Mouse (Mus musculus) C2C12 (cell line): ENCODE measurements around the gene Sh3pxd2a. TPM values are rescaled to one million over a fixed set of nuclear protein-coding genes. Genes with fewer than 3 reads are reported as not detected.

Experiments used
- H3K27me3 ChIP-seq: one replicate; pipeline ENCODE4 v1.6.1; 2011; ENCODE audit not compliant: control insufficient read depth, insufficient read depth, insufficient read length
- H3K36me3 ChIP-seq: one replicate; pipeline ENCODE4 v1.6.1; 2011; ENCODE audit not compliant: control insufficient read depth, insufficient read depth
- H3K4me3 ChIP-seq: one replicate; pipeline ENCODE4 v1.5.1; 2011; ENCODE audit warnings: mild to moderate bottlenecking, control low read depth; ENCODE audit not compliant: poor library complexity, insufficient read depth, severe bottlenecking
- H3K79me2 ChIP-seq: one replicate; pipeline ENCODE4 v1.6.1; 2011; ENCODE audit not compliant: control insufficient read depth, insufficient read depth
- H3K79me3 ChIP-seq: one replicate; pipeline ENCODE4 v1.6.1; 2011; ENCODE audit warnings: low read depth, control low read depth
- H3ac ChIP-seq: one replicate; pipeline ENCODE3; 2011; ENCODE audit warnings: low read depth; ENCODE audit not compliant: control insufficient read depth, insufficient read length
- CEBPB ChIP-seq: IDR thresholded peaks from one replicate; pipeline ENCODE4 v1.6.1; 2011; ENCODE audit warnings: low read depth, mild to moderate bottlenecking, control low read depth, moderate library complexity
- CTCF ChIP-seq: IDR thresholded peaks from one replicate; pipeline ENCODE4 v1.5.1; 2011; ENCODE audit not compliant: control insufficient read depth, insufficient read depth, insufficient read length
- FOSL1 ChIP-seq: IDR thresholded peaks from one replicate; pipeline ENCODE4 v1.8.0; 2011; ENCODE audit warnings: mild to moderate bottlenecking, low read length; ENCODE audit not compliant: poor library complexity, insufficient read depth, severe bottlenecking
- MAX ChIP-seq: IDR thresholded peaks from one replicate; pipeline ENCODE4 v1.6.1; 2011; ENCODE audit warnings: mild to moderate bottlenecking, control low read depth
- MYOD1 ChIP-seq: IDR thresholded peaks from one replicate; pipeline ENCODE4 v1.6.1; 2011; ENCODE audit warnings: low read depth; ENCODE audit not compliant: control insufficient read depth, insufficient read length
- MYOG ChIP-seq: IDR thresholded peaks from one replicate; pipeline ENCODE4 v1.6.1; 2011; ENCODE audit not compliant: control insufficient read depth, insufficient read length; ENCODE audit errors: extremely low read depth
- USF1 ChIP-seq: IDR thresholded peaks from one replicate; pipeline ENCODE4 v1.6.1; 2011; ENCODE audit warnings: low read depth, mild to moderate bottlenecking, control low read depth, moderate library complexity
- polyA plus RNA-seq: library from polyadenylated mRNA; unstranded; fragments of >200 nt; fragmentation: generic; extraction: Trizol; gene quantifications from one replicate; pipeline ENCODE4 v1.2.1, GENCODE M21; 2012; ENCODE audit warnings: missing spikeins

The Sh3pxd2a gene
- polyA plus RNA-seq, 1 experiment: 22.2 TPM

- peaks cover 16% of the 10 kb centered on the region for H3K79me3 ChIP-seq
- H3K27me3 ChIP-seq: no peaks in the 10 kb centered on the region
- no peak overlapping the region for H3K4me3 ChIP-seq
- peaks cover 30% of the 10 kb centered on the region for H3K79me2 ChIP-seq
- H3ac ChIP-seq: no peak overlapping the region
- no peak for TF ChIP-seq CTCF
- TF ChIP-seq CEBPB: no peak
- no peaks in the 10 kb centered on the region for H3K36me3 ChIP-seq
These were observed 11.5 kb downstream of the Sh3pxd2a start for GRCm38 (mm10) chr19:47452682-47453081.

- Histone ChIP-seq H3ac (no peak overlapping the region), H3K79me2 (peaks cover 26% of the 10 kb centered on the region), H3K36me3 (no peaks in the 10 kb centered on the region), H3K4me3 (no peak overlapping the region), H3K27me3 (no peaks in the 10 kb centered on the region), H3K79me3 (peaks cover 14% of the 10 kb centered on the region)
- TF ChIP-seq CTCF: no peak
- TF ChIP-seq MYOD1: no peak
- no peak for TF ChIP-seq CEBPB
- no peak for TF ChIP-seq MYOG
- TF ChIP-seq USF1: no peak
- no peak for TF ChIP-seq FOSL1
- no peak for TF ChIP-seq MAX
These were observed 12.0 kb downstream of the Sh3pxd2a start for GRCm38 (mm10) chr19:47452211-47452610.

GRCm38 (mm10) chr19:47451476-47452113 lies 12.6 kb downstream of the Sh3pxd2a start:
- Histone ChIP-seq H3K79me2 (peaks cover 26% of the 10 kb centered on the region), H3K4me3 (no peak overlapping the region), H3K79me3 (peaks cover 10% of the 10 kb centered on the region), H3K36me3 (no peaks in the 10 kb centered on the region), H3ac (no peak overlapping the region), H3K27me3 (no peaks in the 10 kb centered on the region)
- no peak for TF ChIP-seq FOSL1
- TF ChIP-seq USF1: no peak
- TF ChIP-seq MYOD1: no peak
- TF ChIP-seq CEBPB: no peak
- no peak for TF ChIP-seq CTCF
- TF ChIP-seq MAX: no peak
- no peak for TF ChIP-seq MYOG

GRCm38 (mm10) chr19:47450261-47451137 lies 13.7 kb downstream of the Sh3pxd2a start:
- peaks cover 5% of the 10 kb centered on the region for H3K79me3 ChIP-seq
- no peaks in the 10 kb centered on the region for H3K36me3 ChIP-seq
- TF ChIP-seq MAX: no peak
- TF ChIP-seq MYOD1: peak; percentile 44
- H3K4me3 ChIP-seq: no peak overlapping the region
- no peak overlapping the region for H3ac ChIP-seq
- H3K79me2 ChIP-seq: peaks cover 31% of the 10 kb centered on the region
- no peaks in the 10 kb centered on the region for H3K27me3 ChIP-seq

- H3ac ChIP-seq: no peak overlapping the region
- H3K79me3 ChIP-seq: peaks cover 2% of the 10 kb centered on the region
- H3K79me2 ChIP-seq: peaks cover 38% of the 10 kb centered on the region
- no peak overlapping the region for H3K4me3 ChIP-seq
- H3K27me3 ChIP-seq: no peaks in the 10 kb centered on the region
- no peaks in the 10 kb centered on the region for H3K36me3 ChIP-seq
- TF ChIP-seq MYOD1 (no peak), MYOG (no peak), USF1 (no peak), CEBPB (no peak), CTCF (no peak), MAX (no peak), FOSL1 (no peak)
These were observed 14.5 kb downstream of the Sh3pxd2a start for GRCm38 (mm10) chr19:47449513-47450227.

- H3K27me3 ChIP-seq: no peaks in the 10 kb centered on the region
These were observed 15.5 kb downstream of the Sh3pxd2a start for GRCm38 (mm10) chr19:47448618-47449151.

More at GRCm38 (mm10) chr19:47448618-47449151, 15.5 kb downstream of the Sh3pxd2a start:
- Histone ChIP-seq H3K79me3 (peaks cover 2% of the 10 kb centered on the region), H3ac (no peak overlapping the region), H3K79me2 (peaks cover 38% of the 10 kb centered on the region), H3K36me3 (no peaks in the 10 kb centered on the region), H3K4me3 (no peak overlapping the region)
- no peak for TF ChIP-seq FOSL1
- peak; percentile 15 for TF ChIP-seq MYOD1
